Mouse (Mus musculus): ENCODE results near the gene Lmtk3. TPM values are rescaled to one million over a fixed set of nuclear protein-coding genes. Genes with fewer than 3 reads are reported as not detected.
A peak's percentile ranks its signal among the peaks of the same experiment; 100 is the strongest.

Lmtk3 gene
- total and polyA plus RNA-seq, 2 experiments from 2014 or later = 0.31 TPM; not detected in 1

DNA sequence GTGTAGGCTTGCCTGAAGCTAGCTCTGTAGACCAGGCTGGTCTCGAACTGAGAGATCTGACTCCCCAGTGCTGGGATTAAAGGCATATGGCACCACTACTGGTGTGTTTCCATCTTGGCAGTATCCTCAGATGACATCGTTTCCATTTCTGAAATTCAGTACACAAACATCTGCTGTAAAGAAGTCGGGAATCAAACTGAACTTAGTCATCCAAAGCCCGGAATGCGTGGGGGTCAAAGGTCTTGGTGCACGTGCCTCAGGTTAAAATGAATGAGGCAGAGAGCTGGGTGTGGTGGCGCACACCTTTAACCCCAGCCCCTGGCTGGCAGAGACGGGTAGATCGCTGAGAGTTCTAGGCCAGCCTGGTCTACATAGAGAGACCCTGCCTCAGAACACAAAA, 33.4 kb upstream of the Lmtk3 start:
- H3K27me3 ChIP-seq (ENCODE audit: control insufficient read depth, insufficient read depth, low read length) = no peaks in the 10 kb centered on the region
- no peaks in the 10 kb centered on the region for H3K36me3 ChIP-seq (replicated peaks; ENCODE audit: control insufficient read depth, insufficient read depth, low read length)
- no peak for ATAC-seq (ENCODE audit: insufficient read depth, low read depth)
- peaks cover 14% of the 10 kb centered on the region for H3K4me1 ChIP-seq (ENCODE audit: control insufficient read depth, insufficient read depth)
- no peak for TF ChIP-seq CTCF (IDR thresholded peaks at IDR 0.05; ENCODE audit: low read depth)
- no peak for TF ChIP-seq EP300 (IDR thresholded peaks at IDR 0.05; ENCODE audit: low read depth)
- H3K4me3 ChIP-seq (ENCODE audit: low read depth, low read length) = no peak overlapping the region
- 75% methylated on average over 9 of the region's 9 CpGs for WGBS
- H3K27ac ChIP-seq (ENCODE audit: low read depth) = no peak overlapping the region
- H3K9ac ChIP-seq (replicated peaks; ENCODE audit: low read depth, low read length) = no peak overlapping the region
- no peak overlapping the region for H3K4me2 ChIP-seq (ENCODE audit: low read depth, low read length)
- no peak for DNase-seq (ENCODE audit: low spot score)
- no peaks in the 10 kb centered on the region for H3K9me3 ChIP-seq (replicated peaks; ENCODE audit: control insufficient read depth, low read length)

DNA sequence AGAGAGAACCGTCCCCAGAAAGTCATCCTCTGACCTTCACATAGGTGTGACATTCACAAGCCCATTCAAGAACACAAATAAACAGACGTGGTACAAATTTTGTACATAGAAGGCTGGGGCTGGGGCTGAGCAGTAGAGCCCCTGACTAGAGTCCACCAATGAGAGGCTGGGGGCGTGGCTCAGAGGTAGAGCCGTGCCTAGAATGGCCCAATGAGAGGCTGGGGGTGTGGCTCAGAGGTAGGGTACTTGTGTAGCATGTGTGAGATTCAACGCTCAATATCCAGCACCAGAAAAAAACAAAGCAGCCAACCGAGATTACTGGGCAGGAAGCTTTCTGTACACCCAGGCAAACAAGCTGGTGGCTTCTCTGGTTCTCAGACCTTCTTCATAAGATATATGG, 27.8 kb upstream of the Lmtk3 start:
- no peaks in the 10 kb centered on the region for H3K4me1 ChIP-seq (ENCODE audit: control insufficient read depth, insufficient read depth)
- 54% methylated on average over 6 of the region's 6 CpGs for WGBS
- no peaks in the 10 kb centered on the region for H3K9me3 ChIP-seq (replicated peaks; ENCODE audit: control insufficient read depth, low read length)
- H3K9ac ChIP-seq (replicated peaks; ENCODE audit: low read depth, low read length) = no peak overlapping the region
- no peak overlapping the region for H3K27ac ChIP-seq (ENCODE audit: low read depth)
- H3K4me3 ChIP-seq (ENCODE audit: low read depth, low read length) = no peak overlapping the region
- DNase-seq (ENCODE audit: low spot score) (no peak), ATAC-seq (ENCODE audit: insufficient read depth, low read depth) (no peak)
- peaks cover 33% of the 10 kb centered on the region for H3K27me3 ChIP-seq (ENCODE audit: control insufficient read depth, insufficient read depth, low read length)
- TF ChIP-seq CTCF (IDR thresholded peaks at IDR 0.05; ENCODE audit: low read depth) = no peak
- TF ChIP-seq EP300 (IDR thresholded peaks at IDR 0.05; ENCODE audit: low read depth) = no peak
- no peak overlapping the region for H3K4me2 ChIP-seq (ENCODE audit: low read depth, low read length)
- no peaks in the 10 kb centered on the region for H3K36me3 ChIP-seq (replicated peaks; ENCODE audit: control insufficient read depth, insufficient read depth, low read length)

GRCm38 (mm10) chr7:45759400-45759799, 24.1 kb upstream of the Lmtk3 start:
- Histone ChIP-seq H3K4me1 (ENCODE audit: control insufficient read depth, insufficient read depth) (no peaks in the 10 kb centered on the region), H3K27me3 (ENCODE audit: control insufficient read depth, insufficient read depth, low read length) (peaks cover 35% of the 10 kb centered on the region), H3K27ac (ENCODE audit: low read depth) (no peak overlapping the region), H3K4me2 (ENCODE audit: low read depth, low read length) (peak overlapping the region; percentile 35; the same call in 1 of the 2 replicates), H3K9ac (replicated peaks; ENCODE audit: low read depth, low read length) (no peak overlapping the region), H3K4me3 (ENCODE audit: low read depth, low read length) (peak overlapping the region; percentile 11), H3K9me3 (replicated peaks; ENCODE audit: control insufficient read depth, low read length) (no peaks in the 10 kb centered on the region), H3K36me3 (replicated peaks; ENCODE audit: control insufficient read depth, insufficient read depth, low read length) (no peaks in the 10 kb centered on the region)
- no peak for TF ChIP-seq CTCF (IDR thresholded peaks at IDR 0.05; ENCODE audit: low read depth)
- no peak for TF ChIP-seq EP300 (IDR thresholded peaks at IDR 0.05; ENCODE audit: low read depth)
- ATAC-seq (ENCODE audit: insufficient read depth, low read depth) (no peak; the same call in 1 of the 2 replicates), DNase-seq (ENCODE audit: low spot score) (no peak)
- 11% methylated on average over 24 of the region's 27 CpGs for whole genome bisulfite sequencing

DNA sequence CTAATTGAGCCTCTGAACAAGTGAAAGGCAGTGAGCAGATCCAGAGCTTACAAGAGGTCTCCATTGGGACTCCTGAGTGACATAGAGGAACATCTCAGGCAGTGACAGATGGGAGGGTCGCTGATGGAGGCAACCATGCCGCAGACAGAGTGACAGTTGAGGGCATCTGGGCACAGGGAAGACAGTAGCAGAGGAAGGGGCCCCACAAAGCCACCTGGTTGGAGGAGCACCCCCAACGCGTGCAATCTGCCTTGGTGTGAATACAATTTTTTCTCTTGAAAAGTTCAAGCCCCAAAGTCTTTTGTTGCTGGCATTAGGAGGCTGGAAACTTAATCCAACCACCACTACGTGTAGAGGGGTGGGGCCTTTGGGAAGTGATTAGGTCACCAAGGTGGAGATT, 23.4 kb upstream of the Lmtk3 start:
- TF ChIP-seq CTCF (IDR thresholded peaks at IDR 0.05; ENCODE audit: low read depth) = no peak
- TF ChIP-seq EP300 (IDR thresholded peaks at IDR 0.05; ENCODE audit: low read depth) = no peak
- no peak overlapping the region for H3K27ac ChIP-seq (ENCODE audit: low read depth)
- WGBS = 59% methylated on average over 5 of the region's 5 CpGs
- H3K36me3 ChIP-seq (replicated peaks; ENCODE audit: control insufficient read depth, insufficient read depth, low read length) = no peaks in the 10 kb centered on the region
- ATAC-seq (ENCODE audit: insufficient read depth, low read depth) (no peak), DNase-seq (ENCODE audit: low spot score) (no peak)
- no peaks in the 10 kb centered on the region for H3K4me1 ChIP-seq (ENCODE audit: control insufficient read depth, insufficient read depth)
- no peak overlapping the region for H3K4me3 ChIP-seq (ENCODE audit: low read depth, low read length)
- peaks cover 35% of the 10 kb centered on the region for H3K27me3 ChIP-seq (ENCODE audit: control insufficient read depth, insufficient read depth, low read length)
- H3K9me3 ChIP-seq (replicated peaks; ENCODE audit: control insufficient read depth, low read length) = no peaks in the 10 kb centered on the region
- H3K9ac ChIP-seq (replicated peaks; ENCODE audit: low read depth, low read length) = no peak overlapping the region
- no peak overlapping the region for H3K4me2 ChIP-seq (ENCODE audit: low read depth, low read length)

DNA sequence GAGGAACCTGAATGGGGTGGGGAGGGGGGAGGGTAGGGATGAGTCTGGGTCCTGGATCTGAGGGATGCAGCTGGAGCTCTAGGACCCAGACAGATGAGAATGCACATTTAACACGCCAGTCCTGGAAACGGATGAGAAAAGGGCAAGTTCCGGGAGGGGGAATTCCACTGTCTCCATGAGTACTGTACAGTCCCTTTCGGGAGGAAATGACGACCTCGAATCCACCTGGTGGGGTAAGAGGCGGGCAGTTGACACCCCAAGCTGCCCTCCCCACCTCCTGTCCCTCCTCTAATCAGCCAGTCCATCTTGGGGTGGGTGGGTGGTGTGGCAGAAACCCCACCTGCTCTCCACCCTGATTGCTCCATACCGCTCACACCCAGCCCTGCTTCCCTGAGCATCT, 17.5 kb upstream of the Lmtk3 start:
- no peak overlapping the region for H3K4me2 ChIP-seq (ENCODE audit: low read depth, low read length)
- TF ChIP-seq EP300 (IDR thresholded peaks at IDR 0.05; ENCODE audit: low read depth) (no peak), CTCF (IDR thresholded peaks at IDR 0.05; ENCODE audit: low read depth) (no peak)
- no peak overlapping the region for H3K4me3 ChIP-seq (ENCODE audit: low read depth, low read length)
- ATAC-seq (ENCODE audit: insufficient read depth, low read depth) (no peak), DNase-seq (ENCODE audit: low spot score) (no peak)
- 39% methylated on average over 8 of the region's 8 CpGs for WGBS
- H3K9me3 ChIP-seq (replicated peaks; ENCODE audit: control insufficient read depth, low read length) = no peaks in the 10 kb centered on the region
- no peaks in the 10 kb centered on the region for H3K4me1 ChIP-seq (ENCODE audit: control insufficient read depth, insufficient read depth)
- H3K36me3 ChIP-seq (replicated peaks; ENCODE audit: control insufficient read depth, insufficient read depth, low read length) = no peaks in the 10 kb centered on the region
- no peak overlapping the region for H3K9ac ChIP-seq (replicated peaks; ENCODE audit: low read depth, low read length)
- 0 out of 2 replicates have a peak, but pooled peaks cover 5% of the 10 kb centered on the region for H3K27me3 ChIP-seq (ENCODE audit: control insufficient read depth, insufficient read depth, low read length)
- no peak overlapping the region for H3K27ac ChIP-seq (ENCODE audit: low read depth)

- H3K27ac ChIP-seq (ENCODE audit: low read depth) = no peak overlapping the region
- H3K9me3 ChIP-seq (replicated peaks; ENCODE audit: control insufficient read depth, low read length) = no peaks in the 10 kb centered on the region
- H3K4me1 ChIP-seq (ENCODE audit: control insufficient read depth, insufficient read depth) = no peaks in the 10 kb centered on the region
- DNase-seq (ENCODE audit: low spot score) = no peak
- no peak for ATAC-seq (ENCODE audit: insufficient read depth, low read depth)
- no peaks in the 10 kb centered on the region for H3K36me3 ChIP-seq (replicated peaks; ENCODE audit: control insufficient read depth, insufficient read depth, low read length)
- H3K9ac ChIP-seq (replicated peaks; ENCODE audit: low read depth, low read length) = no peak overlapping the region
- no peak overlapping the region for H3K4me2 ChIP-seq (ENCODE audit: low read depth, low read length)
- WGBS = 49% methylated on average over 8 of the region's 8 CpGs
- peaks cover 5% of the 10 kb centered on the region; the same call in 1 of the 2 replicates for H3K27me3 ChIP-seq (ENCODE audit: control insufficient read depth, insufficient read depth, low read length)
- H3K4me3 ChIP-seq (ENCODE audit: low read depth, low read length) = no peak overlapping the region
- no peak for TF ChIP-seq CTCF (IDR thresholded peaks at IDR 0.05; ENCODE audit: low read depth)
- no peak for TF ChIP-seq EP300 (IDR thresholded peaks at IDR 0.05; ENCODE audit: low read depth)
These were observed 16.8 kb upstream of the Lmtk3 start for GRCm38 (mm10) chr7:45766764-45767163.
